27 mouse cellular contexts compared by ENCODE assay signal in genomic region chr4:118401918-118402317, GRCm38 (mm10). TPM values are rescaled to one million over a fixed set of nuclear protein-coding genes. Genes with fewer than 3 reads are reported as not detected.
DNase-seq lines count a peak whose midpoint lies in the region; ATAC-seq and TF ChIP-seq lines count a peak whose summit lies in the region.
"Had no signal": no experiment of that assay in that cellular context is flagged by ENCODE, and none has a peak within 500 bp of the region (broad histone marks: within the 10 kb centered on the region; RNA-seq: fewer than 3 reads in every experiment).

No protein-coding gene starts in this region.

- H3K27ac ChIP-seq in heart, embryonic 11.5 days (ENCODE audit: low read depth, low read length): no peak overlapping the region
- H3K27ac ChIP-seq in testis, adult 2 months (ENCODE audit: control insufficient read depth, insufficient read depth, low read depth, low read length): no peak overlapping the region; the same call in 1 of the 2 replicates
- peak overlapping the region; percentile 54 for H3K27ac ChIP-seq in liver, embryonic 13.5 days
- no peak overlapping the region for H3K27ac ChIP-seq in forebrain, embryonic 13.5 days
- H3K27ac ChIP-seq: embryonic facial prominence, embryonic 13.5 days; heart, embryonic 15.5 days; hindbrain, embryonic 10.5 days; layer of hippocampus, adult 2 months had no signal

- H3K27me3 ChIP-seq in heart, embryonic 11.5 days (ENCODE audit: control insufficient read depth, insufficient read depth, low read length): no peaks in the 10 kb centered on the region
- no peaks in the 10 kb centered on the region for H3K27me3 ChIP-seq in testis, adult 2 months (ENCODE audit: control insufficient read depth, insufficient read depth, low read length)
- no peaks in the 10 kb centered on the region for H3K27me3 ChIP-seq in liver, embryonic 13.5 days
- no peaks in the 10 kb centered on the region for H3K27me3 ChIP-seq in forebrain, embryonic 13.5 days
- H3K27me3 ChIP-seq: embryonic facial prominence, embryonic 13.5 days; heart, embryonic 15.5 days had no signal

- H3K4me2 ChIP-seq in heart, embryonic 11.5 days: no peak overlapping the region
- no peak overlapping the region for H3K4me2 ChIP-seq in liver, embryonic 13.5 days
- H3K4me2 ChIP-seq in forebrain, embryonic 13.5 days: no peak overlapping the region
- H3K4me2 ChIP-seq: embryonic facial prominence, embryonic 13.5 days; heart, embryonic 15.5 days; lung, embryonic 14.5 days had no signal

- no peak for DNase-seq in heart, postnatal 25 days (ENCODE audit: low spot score)
- DNase-seq in testis, postnatal 10 days (ENCODE audit: low spot score): no peak
- DNase-seq in liver, embryonic 13.5 days: peak; percentile 38
- peak; percentile 56 for DNase-seq in testis, postnatal 14 days (ENCODE audit: low spot score)
- DNase-seq in lung, postnatal 25 days (ENCODE audit: low spot score): no peak
- DNase-seq: cerebellum, adult 2 months; cerebellum, postnatal 25 days; embryo, embryonic 11 days; gastrocnemius, postnatal 25 days; heart, adult 18-20 months; kidney, postnatal 25 days; lung, embryonic 14.5 days; lung, postnatal 36 days; right cerebral cortex, postnatal 25 days; spleen, adult 18-20 months; thymus, postnatal 25 days had no signal

- WGBS in heart, embryonic 11.5 days (ENCODE audit: insufficient replicate concordance): 68% methylated on average over 5 of the region's 5 CpGs
- WGBS in liver, embryonic 13.5 days (ENCODE audit: insufficient replicate concordance): 39% methylated on average over 5 of the region's 5 CpGs
- WGBS in forebrain, embryonic 13.5 days: 96% methylated on average over 5 of the region's 5 CpGs

- intact Hi-C loops in heart, postnatal 25 days (cut with DNase I): no loop called here

- no peaks in the 10 kb centered on the region for H3K4me1 ChIP-seq in heart, embryonic 11.5 days (ENCODE audit: control insufficient read depth, insufficient read depth, low read length)
- no peaks in the 10 kb centered on the region for H3K4me1 ChIP-seq in testis, adult 2 months (ENCODE audit: control insufficient read depth, insufficient read depth, low read length)
- H3K4me1 ChIP-seq in liver, embryonic 13.5 days (replicated peaks): peaks cover 21% of the 10 kb centered on the region
- no peaks in the 10 kb centered on the region for H3K4me1 ChIP-seq in forebrain, embryonic 13.5 days
- H3K4me1 ChIP-seq: embryonic facial prominence, embryonic 13.5 days; heart, embryonic 15.5 days; hindbrain, embryonic 10.5 days had no signal

- H3K36me3 ChIP-seq in heart, embryonic 11.5 days (ENCODE audit: control insufficient read depth, insufficient read depth, low read length): peaks cover 31% of the 10 kb centered on the region
- H3K36me3 ChIP-seq in testis, adult 2 months (ENCODE audit: control insufficient read depth, insufficient read depth, low read length): peaks cover 3% of the 10 kb centered on the region
- H3K36me3 ChIP-seq in liver, embryonic 13.5 days: peaks cover 76% of the 10 kb centered on the region
- H3K36me3 ChIP-seq in forebrain, embryonic 13.5 days (ENCODE audit: poor library complexity, severe bottlenecking): peaks cover 79% of the 10 kb centered on the region

- no peak for TF ChIP-seq POLR2A in testis, adult 2 months (IDR thresholded peaks at IDR 0.05; ENCODE audit: control insufficient read depth, low read depth, low read length)

- 0 out of 2 replicates have a peak overlapping the region, but pooled peaks have one; percentile 16 for H3K9ac ChIP-seq in heart, embryonic 11.5 days (ENCODE audit: low read depth, low read length)
- no peak overlapping the region for H3K9ac ChIP-seq in liver, embryonic 13.5 days
- no peak overlapping the region for H3K9ac ChIP-seq in forebrain, embryonic 13.5 days
- H3K9ac ChIP-seq: heart, embryonic 15.5 days; lung, embryonic 14.5 days had no signal

- H3K4me3 ChIP-seq in heart, embryonic 11.5 days (ENCODE audit: low read depth, low read length): no peak overlapping the region
- H3K4me3 ChIP-seq in testis, adult 2 months (ENCODE audit: control insufficient read depth, low read depth, low read length): peak overlapping the region; percentile 80
- no peak overlapping the region for H3K4me3 ChIP-seq in liver, embryonic 13.5 days (replicated peaks)
- H3K4me3 ChIP-seq in forebrain, embryonic 13.5 days: no peak overlapping the region
- H3K4me3 ChIP-seq: embryonic facial prominence, embryonic 13.5 days; heart, embryonic 15.5 days; hindbrain, embryonic 10.5 days; layer of hippocampus, adult 2 months had no signal

- H3K9me3 ChIP-seq in heart, embryonic 11.5 days (replicated peaks; ENCODE audit: control insufficient read depth, low read length): no peaks in the 10 kb centered on the region
- no peaks in the 10 kb centered on the region for H3K9me3 ChIP-seq in liver, embryonic 13.5 days (replicated peaks)
- no peaks in the 10 kb centered on the region for H3K9me3 ChIP-seq in forebrain, embryonic 13.5 days (replicated peaks)
- H3K9me3 ChIP-seq: embryonic facial prominence, embryonic 13.5 days; heart, embryonic 15.5 days; hindbrain, embryonic 10.5 days had no signal

- ATAC-seq in heart, embryonic 11.5 days (replicated peaks; ENCODE audit: insufficient number of reproducible peaks, low FRiP score, low TSS enrichment): no peak
- ATAC-seq in liver, embryonic 13.5 days (ENCODE audit: low read depth): peak; percentile 90
- ATAC-seq in forebrain, embryonic 13.5 days: no peak
- ATAC-seq: forebrain, embryonic 16.5 days; intestine, postnatal 0 days had no signal

- TF ChIP-seq CTCF in testis, adult 2 months (IDR thresholded peaks at IDR 0.05; ENCODE audit: control insufficient read depth, insufficient read depth, insufficient replicate concordance, low read depth, low read length): no peak

RNA-seq across cellular contexts. Expression of gene Szt2, which starts 7.2 kb away (rescaled TPM):
- 6.6 and 7.6 TPM in 2 replicates for polyA plus RNA-seq in heart, embryonic 11.5 days (2014; fragmentation: Nextera tagmentation; extraction: Ambion mirVana)
- total RNA-seq in heart, postnatal 25 days (2021): 10 to 100 TPM; 11.3 to 13.1 TPM
- polyA plus RNA-seq in testis, adult 2 months (2012; rRNA removed): 12.2 and 14.2 TPM in 2 replicates
- 2.0 TPM in 2 replicates for polyA plus RNA-seq in liver, embryonic 13.5 days (2015; fragmentation: Nextera tagmentation; extraction: Ambion mirVana)
- 10.0 and 12.6 TPM in 2 replicates for polyA plus RNA-seq in forebrain, embryonic 13.5 days (2015; fragmentation: Nextera tagmentation; extraction: Ambion mirVana)

RNA-seq across cellular contexts. Expression of gene Med8, which starts 7.2 kb away (rescaled TPM):
- 91.1 and 95.1 TPM in 2 replicates for polyA plus RNA-seq in heart, embryonic 11.5 days (2014; fragmentation: Nextera tagmentation; extraction: Ambion mirVana)
- 10 to 100 TPM; 35.7 to 47.1 TPM for total RNA-seq in heart, postnatal 25 days (2021)
- 28.3 and 29.0 TPM in 2 replicates for polyA plus RNA-seq in testis, adult 2 months (2012; rRNA removed)
- polyA plus RNA-seq in liver, embryonic 13.5 days (2015; fragmentation: Nextera tagmentation; extraction: Ambion mirVana): 97.4 and 107 TPM in 2 replicates
- polyA plus RNA-seq in forebrain, embryonic 13.5 days (2015; fragmentation: Nextera tagmentation; extraction: Ambion mirVana): 143 and 144 TPM in 2 replicates

RNA-seq across cellular contexts. Expression of gene Elovl1, which starts 26.0 kb away (rescaled TPM):
- polyA plus RNA-seq in heart, embryonic 11.5 days (2014; fragmentation: Nextera tagmentation; extraction: Ambion mirVana): 59.7 and 68.4 TPM in 2 replicates
- total RNA-seq in heart, postnatal 25 days (2021): 10 to 100 TPM; 17.8 to 19.4 TPM
- 17.1 and 19.6 TPM in 2 replicates for polyA plus RNA-seq in testis, adult 2 months (2012; rRNA removed)
- 106 and 107 TPM in 2 replicates for polyA plus RNA-seq in liver, embryonic 13.5 days (2015; fragmentation: Nextera tagmentation; extraction: Ambion mirVana)
- polyA plus RNA-seq in forebrain, embryonic 13.5 days (2015; fragmentation: Nextera tagmentation; extraction: Ambion mirVana): 24.1 and 24.3 TPM in 2 replicates

RNA-seq across cellular contexts. Expression of gene Cdc20, which starts 35.2 kb away (rescaled TPM):
- 169 and 179 TPM in 2 replicates for polyA plus RNA-seq in heart, embryonic 11.5 days (2014; fragmentation: Nextera tagmentation; extraction: Ambion mirVana)
- total RNA-seq in heart, postnatal 25 days (2021): 1 to 10 TPM; 1.5 to 2.3 TPM
- polyA plus RNA-seq in testis, adult 2 months (2012; rRNA removed): 116 and 126 TPM in 2 replicates
- polyA plus RNA-seq in liver, embryonic 13.5 days (2015; fragmentation: Nextera tagmentation; extraction: Ambion mirVana): 210 and 211 TPM in 2 replicates
- polyA plus RNA-seq in forebrain, embryonic 13.5 days (2015; fragmentation: Nextera tagmentation; extraction: Ambion mirVana): 251 and 259 TPM in 2 replicates

RNA-seq across cellular contexts. Expression of gene Mpl, which starts 55.4 kb away (rescaled TPM):
- 3.7 and 4.4 TPM in 2 replicates for polyA plus RNA-seq in heart, embryonic 11.5 days (2014; fragmentation: Nextera tagmentation; extraction: Ambion mirVana)
- total RNA-seq in heart, postnatal 25 days (2021): under 1 TPM; 0.21 to 0.42 TPM
- not detected in 2 replicates for polyA plus RNA-seq in testis, adult 2 months (2012; rRNA removed)
- 10.8 and 10.9 TPM in 2 replicates for polyA plus RNA-seq in liver, embryonic 13.5 days (2015; fragmentation: Nextera tagmentation; extraction: Ambion mirVana)
- polyA plus RNA-seq in forebrain, embryonic 13.5 days (2015; fragmentation: Nextera tagmentation; extraction: Ambion mirVana): 0.08 and 0.37 TPM in 2 replicates
- total RNA-seq: gastrocnemius, postnatal 25 days had no signal
- polyA plus RNA-seq: C2C12; forebrain, embryonic 16.5 days; neural tube, embryonic 14.5 days had no signal

Comparison
In these comparisons a context has a peak if more than half of its experiments do, and no peak if none do; other contexts are left out.
1. DNase-seq: peak in liver, embryonic 13.5 days (single experiment) and testis, postnatal 14 days (single experiment); none in heart, postnatal 25 days (single experiment), testis, postnatal 10 days (single experiment) and lung, postnatal 25 days (single experiment).